Mouse (Mus musculus): ENCODE data around the gene Crat. TPM values are rescaled to one million over a fixed set of nuclear protein-coding genes. Genes with fewer than 3 reads are reported as not detected.

Gene Crat
- polyA plus RNA-seq, 1 experiment = 22.5 TPM

DNA sequence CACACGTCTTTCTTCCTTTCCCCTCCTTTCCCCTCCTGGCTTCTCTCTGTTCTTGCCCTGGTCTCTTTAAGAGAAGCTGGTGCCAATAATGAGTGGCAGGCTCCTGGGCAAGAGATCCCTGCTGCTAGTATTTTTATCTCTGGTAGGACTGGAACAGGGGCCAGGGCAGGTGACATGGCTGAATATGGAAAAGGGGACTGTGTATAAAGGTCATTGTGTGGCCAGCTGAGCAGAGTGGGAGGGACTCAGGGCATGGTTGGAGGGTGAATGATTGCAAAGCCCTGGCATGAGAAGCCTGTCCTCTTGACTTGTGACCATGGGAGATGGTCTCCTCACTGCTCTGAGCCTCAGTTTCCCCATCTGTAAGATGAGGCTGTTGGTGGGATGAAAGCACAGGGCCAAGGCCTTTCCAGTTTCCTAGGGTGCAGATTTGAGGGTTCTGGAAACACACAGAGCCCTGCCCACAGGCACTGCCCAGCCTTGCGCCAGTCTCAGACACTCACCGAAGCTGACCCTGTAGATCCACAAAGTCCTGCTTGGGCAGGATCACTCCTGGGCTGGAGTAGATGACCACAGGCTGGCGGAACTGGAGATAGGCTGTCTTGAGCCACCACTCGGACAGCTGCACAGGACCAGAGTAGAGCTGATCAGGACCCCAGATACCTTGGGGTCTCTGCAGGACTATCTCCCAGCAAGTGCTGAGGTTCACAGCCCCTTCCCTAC lies 6.0 kb downstream of the Crat start:
- Histone ChIP-seq H3ac (ENCODE audit: control insufficient read depth, insufficient read length, low read depth) (no peak overlapping the region), H3K4me3 (ENCODE audit: insufficient read depth, poor library complexity, severe bottlenecking) (no peak overlapping the region), H3K36me3 (ENCODE audit: control insufficient read depth, insufficient read depth) (peaks cover 14% of the 10 kb centered on the region), H3K27me3 (ENCODE audit: control insufficient read depth, insufficient read depth, insufficient read length) (no peaks in the 10 kb centered on the region), H3K79me3 (ENCODE audit: low read depth) (no peaks in the 10 kb centered on the region), H3K79me2 (ENCODE audit: control insufficient read depth, insufficient read depth) (no peaks in the 10 kb centered on the region)
- TF ChIP-seq MAX (IDR thresholded peaks at IDR 0.05) (no peak), FOSL1 (IDR thresholded peaks at IDR 0.05; ENCODE audit: insufficient read depth, low read length, poor library complexity, severe bottlenecking) (no peak), USF1 (IDR thresholded peaks at IDR 0.05; ENCODE audit: low read depth) (no peak), CTCF (IDR thresholded peaks at IDR 0.05; ENCODE audit: control insufficient read depth, insufficient read depth, insufficient read length) (no peak), CEBPB (IDR thresholded peaks at IDR 0.05; ENCODE audit: low read depth) (no peak), MYOD1 (IDR thresholded peaks at IDR 0.05; ENCODE audit: control insufficient read depth, insufficient read length, low read depth) (no peak), MYOG (IDR thresholded peaks at IDR 0.05; ENCODE audit: control insufficient read depth, extremely low read depth, insufficient read length) (no peak)

DNA sequence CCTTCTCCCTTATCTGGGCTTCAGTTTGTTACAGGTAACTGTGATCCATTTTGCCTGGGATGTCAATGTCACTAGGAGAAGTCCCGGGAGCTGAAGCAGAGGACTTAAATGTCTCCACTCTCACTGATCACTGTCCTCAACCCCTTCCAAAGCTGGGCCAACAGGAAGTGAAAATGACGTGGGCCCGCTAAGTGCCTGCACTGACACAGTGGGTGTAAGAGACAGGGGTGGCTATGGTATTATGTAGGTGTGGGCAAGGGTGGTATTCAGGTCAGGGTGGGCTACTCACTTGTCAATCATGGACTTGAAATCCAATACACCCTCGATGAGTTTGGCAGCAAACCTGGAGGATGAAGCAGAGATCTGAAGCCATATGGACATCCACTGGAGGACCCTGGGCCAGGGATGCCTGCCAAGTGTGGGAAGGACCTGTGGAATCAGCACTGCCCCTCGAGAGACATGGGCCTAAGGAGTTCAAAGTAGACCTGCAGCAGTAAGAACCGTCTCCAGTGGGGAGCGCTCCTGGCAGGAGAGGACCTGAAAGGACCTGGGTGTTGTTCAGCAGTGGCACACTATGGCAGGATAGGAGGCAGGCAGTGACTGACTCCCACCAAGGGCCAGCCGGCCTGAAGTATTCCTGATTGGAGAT lies 7.0 kb downstream of the Crat start:
- Histone ChIP-seq H3K79me2 (ENCODE audit: control insufficient read depth, insufficient read depth) (no peaks in the 10 kb centered on the region), H3K36me3 (ENCODE audit: control insufficient read depth, insufficient read depth) (peaks cover 16% of the 10 kb centered on the region), H3K27me3 (ENCODE audit: control insufficient read depth, insufficient read depth, insufficient read length) (no peaks in the 10 kb centered on the region), H3ac (ENCODE audit: control insufficient read depth, insufficient read length, low read depth) (no peak overlapping the region), H3K4me3 (ENCODE audit: insufficient read depth, poor library complexity, severe bottlenecking) (no peak overlapping the region), H3K79me3 (ENCODE audit: low read depth) (no peaks in the 10 kb centered on the region)
- TF ChIP-seq CEBPB (IDR thresholded peaks at IDR 0.05; ENCODE audit: low read depth) = no peak
- no peak for TF ChIP-seq MYOG (IDR thresholded peaks at IDR 0.05; ENCODE audit: control insufficient read depth, extremely low read depth, insufficient read length)
- no peak for TF ChIP-seq MAX (IDR thresholded peaks at IDR 0.05)
- TF ChIP-seq USF1 (IDR thresholded peaks at IDR 0.05; ENCODE audit: low read depth) = no peak
- TF ChIP-seq FOSL1 (IDR thresholded peaks at IDR 0.05; ENCODE audit: insufficient read depth, low read length, poor library complexity, severe bottlenecking) = no peak
- TF ChIP-seq MYOD1 (IDR thresholded peaks at IDR 0.05; ENCODE audit: control insufficient read depth, insufficient read length, low read depth) = no peak
- TF ChIP-seq CTCF (IDR thresholded peaks at IDR 0.05; ENCODE audit: control insufficient read depth, insufficient read depth, insufficient read length) = no peak

DNA sequence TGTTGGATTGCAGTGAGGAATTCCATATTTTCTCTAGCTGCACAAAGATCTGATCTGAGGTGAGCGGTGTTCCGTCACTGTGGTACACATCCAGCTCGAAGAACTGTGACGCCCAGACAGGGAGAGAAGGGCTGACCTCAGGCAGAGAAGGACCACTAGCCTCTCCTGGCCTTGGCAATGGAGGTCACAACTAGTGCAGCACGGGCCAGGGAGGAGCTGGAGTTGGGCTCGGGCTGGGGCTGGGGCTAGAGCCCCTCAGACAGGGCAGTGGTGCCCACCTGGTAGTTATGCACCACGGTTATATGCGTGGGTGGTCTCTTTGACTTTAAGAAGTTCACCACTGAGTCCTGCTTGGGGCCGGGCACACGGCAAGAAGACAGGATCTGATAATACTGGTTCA lies 7.8 kb downstream of the Crat start:
- peaks cover 13% of the 10 kb centered on the region for H3K36me3 ChIP-seq (ENCODE audit: control insufficient read depth, insufficient read depth)
- no peak overlapping the region for H3ac ChIP-seq (ENCODE audit: control insufficient read depth, insufficient read length, low read depth)
- H3K79me2 ChIP-seq (ENCODE audit: control insufficient read depth, insufficient read depth) = no peaks in the 10 kb centered on the region
- TF ChIP-seq MYOG (IDR thresholded peaks at IDR 0.05; ENCODE audit: control insufficient read depth, extremely low read depth, insufficient read length) = no peak
- TF ChIP-seq CTCF (IDR thresholded peaks at IDR 0.05; ENCODE audit: control insufficient read depth, insufficient read depth, insufficient read length) = no peak
- TF ChIP-seq MAX (IDR thresholded peaks at IDR 0.05) = no peak
- TF ChIP-seq MYOD1 (IDR thresholded peaks at IDR 0.05; ENCODE audit: control insufficient read depth, insufficient read length, low read depth) = no peak
- TF ChIP-seq FOSL1 (IDR thresholded peaks at IDR 0.05; ENCODE audit: insufficient read depth, low read length, poor library complexity, severe bottlenecking) = no peak
- no peak for TF ChIP-seq CEBPB (IDR thresholded peaks at IDR 0.05; ENCODE audit: low read depth)
- no peak for TF ChIP-seq USF1 (IDR thresholded peaks at IDR 0.05; ENCODE audit: low read depth)
- no peak overlapping the region for H3K4me3 ChIP-seq (ENCODE audit: insufficient read depth, poor library complexity, severe bottlenecking)
- no peaks in the 10 kb centered on the region for H3K27me3 ChIP-seq (ENCODE audit: control insufficient read depth, insufficient read depth, insufficient read length)
- no peaks in the 10 kb centered on the region for H3K79me3 ChIP-seq (ENCODE audit: low read depth)

DNA sequence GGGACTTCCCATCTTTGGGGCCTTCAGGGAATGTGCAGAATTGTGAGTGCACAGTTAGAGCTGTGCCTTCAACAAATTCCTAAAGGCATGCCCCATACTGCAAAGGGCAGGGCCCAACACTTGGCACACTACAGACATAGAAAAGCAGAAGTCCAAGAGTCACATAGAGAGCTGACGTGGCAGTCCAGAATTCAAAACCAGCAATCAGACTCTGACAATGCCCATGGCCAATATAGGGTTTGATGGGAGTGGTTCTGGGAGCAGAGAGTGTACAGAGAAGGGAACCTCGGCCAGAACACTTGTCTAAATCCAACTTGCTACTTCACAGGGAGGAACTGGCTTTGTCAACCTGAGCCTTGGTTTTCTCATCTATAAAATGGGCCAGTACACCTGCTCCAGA lies 8.4 kb downstream of the Crat start:
- H3K27me3 ChIP-seq (ENCODE audit: control insufficient read depth, insufficient read depth, insufficient read length) = no peaks in the 10 kb centered on the region
- H3K79me3 ChIP-seq (ENCODE audit: low read depth) = no peaks in the 10 kb centered on the region
- no peaks in the 10 kb centered on the region for H3K79me2 ChIP-seq (ENCODE audit: control insufficient read depth, insufficient read depth)
- no peak for TF ChIP-seq MYOD1 (IDR thresholded peaks at IDR 0.05; ENCODE audit: control insufficient read depth, insufficient read length, low read depth)
- no peak for TF ChIP-seq CTCF (IDR thresholded peaks at IDR 0.05; ENCODE audit: control insufficient read depth, insufficient read depth, insufficient read length)
- TF ChIP-seq CEBPB (IDR thresholded peaks at IDR 0.05; ENCODE audit: low read depth) = no peak
- no peak for TF ChIP-seq USF1 (IDR thresholded peaks at IDR 0.05; ENCODE audit: low read depth)
- TF ChIP-seq FOSL1 (IDR thresholded peaks at IDR 0.05; ENCODE audit: insufficient read depth, low read length, poor library complexity, severe bottlenecking) = no peak
- no peak for TF ChIP-seq MAX (IDR thresholded peaks at IDR 0.05)
- no peak for TF ChIP-seq MYOG (IDR thresholded peaks at IDR 0.05; ENCODE audit: control insufficient read depth, extremely low read depth, insufficient read length)
- H3K36me3 ChIP-seq (ENCODE audit: control insufficient read depth, insufficient read depth) = peaks cover 13% of the 10 kb centered on the region
- H3K4me3 ChIP-seq (ENCODE audit: insufficient read depth, poor library complexity, severe bottlenecking) = no peak overlapping the region
- H3ac ChIP-seq (ENCODE audit: control insufficient read depth, insufficient read length, low read depth) = no peak overlapping the region

DNA sequence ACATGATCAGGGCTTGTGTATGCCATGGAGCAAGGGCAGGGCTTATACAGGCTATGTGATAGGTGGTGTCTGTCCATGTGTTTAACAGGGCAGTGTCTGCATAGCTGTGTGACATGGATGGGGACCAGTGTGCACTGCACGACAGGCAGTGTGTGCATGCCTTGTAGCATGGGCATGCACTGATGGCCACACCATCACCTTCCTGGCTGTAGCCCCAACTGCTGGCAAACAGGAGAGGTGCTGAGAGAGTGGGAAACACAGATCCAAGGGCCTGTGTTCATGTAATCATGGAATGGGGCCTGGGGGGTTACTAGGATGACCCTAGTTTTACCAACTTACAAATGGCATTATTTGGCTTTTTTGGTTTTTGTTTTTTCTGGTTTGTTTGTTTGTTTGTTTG lies 11.7 kb downstream of the Crat start:
- no peak overlapping the region for H3ac ChIP-seq (ENCODE audit: control insufficient read depth, insufficient read length, low read depth)
- H3K27me3 ChIP-seq (ENCODE audit: control insufficient read depth, insufficient read depth, insufficient read length) = no peaks in the 10 kb centered on the region
- H3K79me3 ChIP-seq (ENCODE audit: low read depth) = no peaks in the 10 kb centered on the region
- no peak overlapping the region for H3K4me3 ChIP-seq (ENCODE audit: insufficient read depth, poor library complexity, severe bottlenecking)
- no peaks in the 10 kb centered on the region for H3K79me2 ChIP-seq (ENCODE audit: control insufficient read depth, insufficient read depth)
- TF ChIP-seq CTCF (IDR thresholded peaks at IDR 0.05; ENCODE audit: control insufficient read depth, insufficient read depth, insufficient read length) (no peak), FOSL1 (IDR thresholded peaks at IDR 0.05; ENCODE audit: insufficient read depth, low read length, poor library complexity, severe bottlenecking) (no peak), CEBPB (IDR thresholded peaks at IDR 0.05; ENCODE audit: low read depth) (no peak), MYOD1 (IDR thresholded peaks at IDR 0.05; ENCODE audit: control insufficient read depth, insufficient read length, low read depth) (no peak), USF1 (IDR thresholded peaks at IDR 0.05; ENCODE audit: low read depth) (no peak), MAX (IDR thresholded peaks at IDR 0.05) (no peak), MYOG (IDR thresholded peaks at IDR 0.05; ENCODE audit: control insufficient read depth, extremely low read depth, insufficient read length) (no peak)
- H3K36me3 ChIP-seq (ENCODE audit: control insufficient read depth, insufficient read depth) = peaks cover 24% of the 10 kb centered on the region

Data from C2C12 (cell line).